Mouse (Mus musculus): ENCODE results near the gene Cdc20b.

The Cdc20b gene

GRCm38 (mm10) chr13:113097011-113097410, 62.1 kb downstream of the Cdc20b start:
- DNase-seq (ENCODE audit: low spot score in 2 of 2) = no peak

- DNase-seq (ENCODE audit: low spot score in 2 of 2) = no peak
Observed at GRCm38 (mm10) chr13:113098406-113098805, 63.5 kb downstream of the Cdc20b start.

GRCm38 (mm10) chr13:113100879-113101278, 66.0 kb downstream of the Cdc20b start, which contains the start of gene Gzma:
Gene Gzma, minus strand, starts transcription at chr13:113100981.
- no peak for DNase-seq (ENCODE audit: low spot score in 2 of 2)

GRCm38 (mm10) chr13:113101804-113102203, 66.9 kb downstream of the Cdc20b start:
- no peak for DNase-seq (ENCODE audit: low spot score in 2 of 2)

- no peak for DNase-seq (ENCODE audit: low spot score in 2 of 2)
Observed at GRCm38 (mm10) chr13:113104759-113105158, 69.8 kb downstream of the Cdc20b start.

GRCm38 (mm10) chr13:113118977-113119376, 84.1 kb downstream of the Cdc20b start:
- DNase-seq (ENCODE audit: low spot score in 2 of 2) = no peak

GRCm38 (mm10) chr13:113120324-113121237, 85.7 kb downstream of the Cdc20b start:
- no peak for DNase-seq (ENCODE audit: low spot score in 2 of 2)

GRCm38 (mm10) chr13:113121326-113121725, 86.4 kb downstream of the Cdc20b start:
- DNase-seq (ENCODE audit: low spot score in 2 of 2) = no peak

- DNase-seq (ENCODE audit: low spot score in 2 of 2) = no peak
Observed at GRCm38 (mm10) chr13:113129974-113130373, 95.1 kb downstream of the Cdc20b start.

- DNase-seq (ENCODE audit: low spot score in 2 of 2) = no peak
Observed at GRCm38 (mm10) chr13:113139597-113139996, 104.7 kb downstream of the Cdc20b start.
